Mouse (Mus musculus) spleen, embryonic (tissue): ENCODE data around the gene Scamp5.

Experiments used
- CTCF ChIA-PET: fragments of 350-600 bp; sonication (Branson Sonifier 250); formaldehyde crosslinking; loops from one replicate; lab custom pipeline; 2022; lab: Charles Lee

Gene Scamp5

GRCm38 (mm10) chr9:57467896-57468549, at the start of gene Scamp5:
TSS of gene Scamp5 (minus strand) at chr9:57468060.
- CTCF ChIA-PET, result no interaction called here

- CTCF ChIA-PET, result interaction anchor here (0.9 to 1.5 kb wide), 2 partner anchors 31 to 54 kb away, joined by 3 to 8 read pairs; no protein-coding TSS in a partner anchor
Measured at GRCm38 (mm10) chr9:57517113-57517512, 49.3 kb upstream of the Scamp5 start.

- CTCF ChIA-PET, result interaction anchor here (0.6 kb wide), 1 partner anchor 8 kb away, joined by 3 read pairs; no protein-coding TSS in a partner anchor
Measured at GRCm38 (mm10) chr9:57510577-57510976, 42.7 kb upstream of the Scamp5 start.

GRCm38 (mm10) chr9:57505700-57506099, 37.8 kb upstream of the Scamp5 start:
- CTCF ChIA-PET, result interaction anchor here (0.6 kb wide), 2 partner anchors 51 to 273 kb away, joined by 4 to 5 read pairs; no protein-coding TSS in a partner anchor

GRCm38 (mm10) chr9:57504891-57505290, 37.0 kb upstream of the Scamp5 start:
- CTCF ChIA-PET, result no interaction called here

GRCm38 (mm10) chr9:57504381-57504700, 36.5 kb upstream of the Scamp5 start:
- CTCF ChIA-PET, result interaction anchor here (0.7 kb wide), 1 partner anchor 390 kb away, joined by 3 read pairs; no protein-coding TSS in a partner anchor

- CTCF ChIA-PET, result interaction anchor here (0.6 to 0.7 kb wide), 2 partner anchors 22 to 391 kb away, joined by 3 read pairs; no protein-coding TSS in a partner anchor
Measured at GRCm38 (mm10) chr9:57503622-57504380, 35.9 kb upstream of the Scamp5 start, which contains the start of gene Rpp25. TSS of gene Rpp25 (plus strand) at chr9:57504026.

GRCm38 (mm10) chr9:57502911-57503621, 35.2 kb upstream of the Scamp5 start:
- CTCF ChIA-PET, result interaction anchor here (0.6 kb wide), 1 partner anchor 21 kb away, joined by 3 read pairs; no protein-coding TSS in a partner anchor

- CTCF ChIA-PET, result interaction anchor here (0.6 to 0.7 kb wide), 2 partner anchors 438 to 504 kb away, joined by 4 read pairs; partner anchors contain the start of gene Sema7a
Measured at GRCm38 (mm10) chr9:57501861-57502260, 34.0 kb upstream of the Scamp5 start.

- CTCF ChIA-PET, result interaction anchor here (0.7 kb wide), 1 partner anchor 439 kb away, joined by 4 read pairs; the partner anchor contains the start of gene Sema7a
Measured at GRCm38 (mm10) chr9:57501452-57501851, 33.6 kb upstream of the Scamp5 start.

GRCm38 (mm10) chr9:57498536-57498935, 30.7 kb upstream of the Scamp5 start:
- CTCF ChIA-PET, result interaction anchor here (0.7 kb wide), 2 partner anchors 23 to 70 kb away, joined by 4 to 5 read pairs; partner anchors contain the start of gene Cox5a

- CTCF ChIA-PET, result interaction anchor here (1.1 kb wide), 1 partner anchor 11 kb away, joined by 3 read pairs; no protein-coding TSS in a partner anchor
Measured at GRCm38 (mm10) chr9:57497236-57497635, 29.4 kb upstream of the Scamp5 start.

GRCm38 (mm10) chr9:57494970-57495369, 27.1 kb upstream of the Scamp5 start:
- CTCF ChIA-PET, result no interaction called here

- CTCF ChIA-PET, result no interaction called here
Measured at GRCm38 (mm10) chr9:57493532-57493931, 25.7 kb upstream of the Scamp5 start.

GRCm38 (mm10) chr9:57487807-57488206, 19.9 kb upstream of the Scamp5 start:
- CTCF ChIA-PET, result no interaction called here

GRCm38 (mm10) chr9:57485774-57486173, 17.9 kb upstream of the Scamp5 start:
- CTCF ChIA-PET, result interaction anchor here (0.9 to 1.2 kb wide), 2 partner anchors 11 to 31 kb away, joined by 3 to 8 read pairs; no protein-coding TSS in a partner anchor

- CTCF ChIA-PET, result no interaction called here
Measured at GRCm38 (mm10) chr9:57468914-57469313, 1.1 kb upstream of the Scamp5 start.

- CTCF ChIA-PET, result no interaction called here
Measured at GRCm38 (mm10) chr9:57467271-57467771, 539 bp downstream of the Scamp5 start.

- CTCF ChIA-PET, result no interaction called here
Measured at GRCm38 (mm10) chr9:57466101-57466500, 1.8 kb downstream of the Scamp5 start.

GRCm38 (mm10) chr9:57462866-57463265, 5.0 kb downstream of the Scamp5 start:
- CTCF ChIA-PET, result no interaction called here

GRCm38 (mm10) chr9:57459707-57460106, 8.2 kb downstream of the Scamp5 start:
- CTCF ChIA-PET, result no interaction called here
